Mouse (Mus musculus): ENCODE measurements around the gene Borcs5.

DNA sequence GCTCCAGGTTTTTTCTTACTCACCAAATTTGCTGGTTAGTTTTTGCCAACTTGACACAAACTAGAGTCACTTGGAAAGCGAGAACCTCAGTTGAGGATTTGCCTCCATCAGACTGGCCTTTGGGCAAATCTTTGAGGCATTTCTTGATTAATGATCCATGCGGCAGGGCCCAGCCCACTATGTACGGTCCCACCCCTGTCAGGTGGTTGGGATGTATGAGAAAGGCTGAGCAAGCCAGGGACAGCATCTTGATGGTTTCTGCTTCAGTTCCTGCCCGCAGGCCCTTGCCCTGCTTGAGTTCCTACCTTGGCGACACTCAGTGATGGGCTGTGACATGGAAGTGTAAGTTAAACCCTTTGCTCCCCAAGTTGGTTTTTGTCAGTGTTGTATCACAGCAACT lies 58.9 kb downstream of the Borcs5 start:
- TF ChIP-seq POLR2A (IDR thresholded peaks at IDR 0.05; ENCODE audit: insufficient read length, low read depth) (no peak), POLR2AphosphoS2 (IDR thresholded peaks at IDR 0.05; ENCODE audit: insufficient read length, low read depth) (no peak), E2F4 (IDR thresholded peaks at IDR 0.05; ENCODE audit: insufficient read depth) (no peak), SRF (IDR thresholded peaks at IDR 0.05; ENCODE audit: control insufficient read depth, insufficient read length, low read depth) (no peak), REST (IDR thresholded peaks at IDR 0.05; ENCODE audit: insufficient read depth, insufficient read length) (no peak), MYOD1 (IDR thresholded peaks at IDR 0.05; ENCODE audit: control insufficient read depth in 1 of 3, insufficient read length in 2 of 3, low read depth in 2 of 3) (no peak), MYOG (IDR thresholded peaks at IDR 0.05; ENCODE audit: control insufficient read depth in 1 of 3, insufficient read depth in 1 of 3, insufficient read length in 2 of 3, low read depth in 2 of 3) (no peak), CEBPB (IDR thresholded peaks at IDR 0.05; ENCODE audit: insufficient read depth, poor library complexity, severe bottlenecking) (no peak), MAX (IDR thresholded peaks at IDR 0.05; ENCODE audit: low read depth) (no peak), TCF12 (IDR thresholded peaks at IDR 0.05; ENCODE audit: insufficient read depth, poor library complexity, severe bottlenecking) (no peak)

Measured in myocyte (in vitro differentiated cells).